Mouse (Mus musculus): ENCODE data around the gene Pitx3. TPM values are rescaled to one million over a fixed set of nuclear protein-coding genes. Genes with fewer than 3 reads are reported as not detected.
"Not testable (repeated sequence)": the region's sequence is repeated elsewhere in the genome, so short reads cannot be mapped to it uniquely, and the experiment has no call there.

The Pitx3 gene
- polyA plus RNA-seq (2017; shearing (Covaris generic)): not detected

- no peak for ATAC-seq
Observed at GRCm38 (mm10) chr19:46147511-46148371, at the start of gene Pitx3. Pitx3 (minus strand) TSS chr19:46148326.

GRCm38 (mm10) chr19:46187203-46187602 is 39.1 kb upstream of the Pitx3 start:
- no peak for ATAC-seq

GRCm38 (mm10) chr19:46186611-46187010 is 38.5 kb upstream of the Pitx3 start:
- no peak for ATAC-seq

- ATAC-seq: no peak
Observed at GRCm38 (mm10) chr19:46182241-46182640, 34.1 kb upstream of the Pitx3 start.

GRCm38 (mm10) chr19:46180274-46180673 is 32.1 kb upstream of the Pitx3 start:
- no peak for ATAC-seq

DNA sequence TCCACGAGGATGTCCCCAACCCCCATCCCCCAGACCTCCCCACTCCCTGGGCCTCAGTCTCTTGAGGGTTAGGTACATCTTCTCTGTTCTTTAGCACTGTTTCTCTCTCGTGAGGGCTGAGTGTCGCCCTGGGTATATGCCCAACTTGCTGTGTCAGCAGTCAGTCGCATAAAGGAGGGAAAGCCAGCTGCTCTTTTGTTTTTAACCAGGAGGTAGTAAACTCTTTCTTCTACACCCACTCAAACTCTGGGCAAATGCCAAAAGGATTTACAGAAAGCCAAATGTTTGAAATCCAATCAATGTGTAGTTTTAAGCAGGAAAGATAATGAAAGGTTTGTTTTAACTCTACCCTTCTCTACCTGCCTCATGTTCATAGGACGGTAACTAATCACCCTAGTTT is 28.9 kb upstream of the Pitx3 start:
- ATAC-seq: no peak

DNA sequence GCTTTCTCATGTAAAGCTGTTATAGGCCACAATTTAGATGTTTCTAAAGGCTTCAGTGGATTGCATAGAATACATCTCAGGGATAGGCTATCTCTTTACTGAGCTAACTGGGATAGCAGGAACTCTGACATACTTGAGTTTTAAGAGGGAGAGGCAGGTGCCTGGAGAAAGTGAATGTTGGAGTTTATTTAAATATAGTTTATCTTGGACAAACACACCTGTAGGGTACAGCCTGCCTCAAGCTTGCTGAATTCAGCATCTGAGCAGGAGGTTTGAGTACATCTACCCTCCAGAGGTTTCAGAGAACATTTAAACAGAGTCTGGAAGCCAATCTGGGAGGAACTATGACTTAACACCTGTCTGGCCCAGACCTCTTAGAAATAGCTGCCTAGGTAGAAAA is 27.0 kb upstream of the Pitx3 start:
- ATAC-seq: no peak

GRCm38 (mm10) chr19:46172541-46172940 is 24.4 kb upstream of the Pitx3 start:
- ATAC-seq: no peak

GRCm38 (mm10) chr19:46169913-46170312 is 21.8 kb upstream of the Pitx3 start:
- no peak for ATAC-seq

DNA sequence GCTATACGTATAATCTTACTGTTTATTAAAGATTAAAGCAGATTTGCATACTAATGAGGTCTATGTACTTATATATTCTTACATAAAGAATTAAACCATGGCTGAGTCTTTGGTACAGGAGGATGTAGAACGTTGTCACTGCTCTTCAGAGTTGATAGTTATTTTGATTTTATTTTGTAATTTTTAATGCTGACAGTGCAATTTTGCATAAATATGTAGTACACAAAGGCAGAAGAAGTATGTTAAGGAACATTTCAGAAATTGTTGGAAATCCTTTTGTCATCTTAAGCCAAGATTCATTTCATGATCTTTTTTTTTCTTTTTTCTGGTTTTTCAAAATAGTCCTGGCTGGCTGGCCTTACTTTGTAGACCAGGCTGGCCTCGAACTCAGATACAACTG is 21.3 kb upstream of the Pitx3 start:
- ATAC-seq: no peak

- ATAC-seq: not testable (repeated sequence)
Observed at GRCm38 (mm10) chr19:46167169-46167568, 19.0 kb upstream of the Pitx3 start.

DNA sequence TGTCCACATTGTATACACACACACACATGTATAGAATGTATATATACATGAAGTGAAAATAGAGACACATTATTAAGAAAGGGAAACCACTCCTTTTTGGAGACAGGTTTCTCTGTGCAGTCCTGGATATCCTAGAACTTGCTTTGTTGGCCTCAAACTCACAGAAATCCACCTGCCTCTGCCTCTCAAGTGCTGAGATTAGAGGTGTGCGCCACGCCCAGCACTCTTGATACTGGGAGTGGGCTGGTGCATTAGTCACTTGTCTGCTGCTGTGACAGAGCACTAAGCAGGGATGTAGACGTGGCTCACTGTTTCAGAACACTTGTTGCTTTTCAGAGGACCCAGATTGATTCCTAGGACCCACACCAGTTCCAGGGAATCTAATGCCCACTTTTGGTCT is 17.8 kb upstream of the Pitx3 start:
- no peak for ATAC-seq

DNA sequence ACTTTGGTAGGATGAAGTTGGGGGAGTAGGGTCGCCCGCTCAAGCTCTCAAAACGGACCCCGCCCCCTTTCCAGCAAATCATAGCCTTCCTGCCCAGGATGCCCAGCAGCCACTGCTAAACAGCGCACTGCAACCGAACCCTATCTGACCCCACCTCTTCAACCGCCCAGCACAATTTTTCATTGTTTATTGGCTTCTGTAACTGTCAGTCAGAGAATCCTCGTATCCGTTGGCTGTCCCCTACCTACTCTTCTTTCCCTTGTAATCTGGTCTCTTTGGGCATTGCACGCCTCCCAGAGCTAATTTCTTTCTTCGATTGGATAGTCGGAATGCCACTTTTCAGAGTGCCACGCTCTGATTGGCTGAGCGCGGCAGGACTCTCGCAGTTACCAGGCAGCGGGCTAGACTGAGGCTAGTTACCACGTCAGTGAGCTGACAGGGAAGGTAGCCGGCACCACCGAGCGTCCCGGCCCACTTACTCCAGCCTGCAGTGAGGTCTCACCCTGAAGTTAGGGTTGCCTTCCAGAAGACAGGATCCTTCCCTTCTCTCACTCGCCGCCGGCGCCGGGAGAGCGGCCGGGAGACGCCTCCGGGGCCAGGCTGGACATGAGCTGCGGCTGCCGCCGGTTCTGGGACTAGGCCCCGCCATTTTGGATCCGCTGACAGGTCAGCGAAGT is 4.1 kb upstream of the Pitx3 start, which contains the start of gene Gbf1:
TSS of gene Gbf1 (plus strand) at position 383 of the 677 bp plus-strand sequence.
- peak; percentile 98 for ATAC-seq

- no peak for ATAC-seq
Observed at GRCm38 (mm10) chr19:46149091-46149490, 965 bp upstream of the Pitx3 start.

DNA sequence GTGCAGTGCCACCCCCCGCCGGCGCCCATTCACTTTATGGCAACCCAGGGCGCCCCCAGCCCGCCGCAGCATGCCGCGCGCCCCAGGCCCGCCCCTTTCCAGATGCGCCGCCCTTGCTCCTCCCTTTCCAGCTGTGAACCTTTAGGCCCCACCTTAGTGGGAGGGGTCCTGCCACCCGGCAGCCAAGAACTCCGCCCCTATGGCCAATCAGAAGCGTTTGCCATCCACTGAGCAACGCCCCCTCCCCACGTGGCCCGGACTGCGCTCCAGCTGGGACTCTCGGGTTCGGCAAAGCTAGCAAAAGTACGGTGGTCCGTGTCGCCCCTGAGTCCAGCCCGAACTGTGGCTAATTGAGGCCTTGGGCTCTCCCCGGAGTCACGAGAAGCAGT is 240 bp upstream of the Pitx3 start:
- ATAC-seq: no peak

- no peak for ATAC-seq
Observed at GRCm38 (mm10) chr19:46141091-46141490, 7.0 kb downstream of the Pitx3 start.

GRCm38 (mm10) chr19:46140324-46140723 is 7.8 kb downstream of the Pitx3 start:
- no peak for ATAC-seq

GRCm38 (mm10) chr19:46136639-46137580 is 11.2 kb downstream of the Pitx3 start:
- peak; percentile 61 for ATAC-seq

- ATAC-seq: peak; percentile 70
Observed at GRCm38 (mm10) chr19:46135789-46136638, 12.1 kb downstream of the Pitx3 start.

- peak; percentile 68 for ATAC-seq
Observed at GRCm38 (mm10) chr19:46135297-46135696, 12.8 kb downstream of the Pitx3 start.

DNA sequence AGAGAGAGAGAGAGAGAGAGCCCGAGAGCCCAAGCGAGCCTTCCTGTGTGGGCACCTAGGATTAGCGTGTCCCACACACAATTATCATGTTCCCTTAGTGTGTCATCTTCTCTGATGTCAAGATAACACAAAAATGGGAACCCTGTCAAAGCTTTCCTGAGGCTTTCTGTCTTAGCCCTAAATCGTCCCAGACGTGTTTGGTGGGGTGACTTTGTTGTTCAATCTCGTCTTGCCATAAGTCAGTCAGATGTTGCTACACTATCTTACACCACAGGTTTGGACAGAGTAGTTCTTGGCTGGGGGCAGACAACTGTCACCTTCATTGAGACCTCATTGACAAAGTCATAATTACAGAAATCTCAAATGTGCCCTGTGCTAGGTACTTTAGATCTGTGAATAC is 15.5 kb downstream of the Pitx3 start:
- ATAC-seq: no peak
